Mouse (Mus musculus) thymus, postnatal 10 days (tissue): ENCODE results near the gene Spib.
A peak's percentile ranks its signal among the peaks of the same experiment; 100 is the strongest.

Experiments
- DNase-seq, 2 experiments: peaks; one replicate each; pipeline ENCODE4 v3.0.0; 2021; ENCODE audit warnings: low spot score in 2 of 2

Gene Spib

DNA sequence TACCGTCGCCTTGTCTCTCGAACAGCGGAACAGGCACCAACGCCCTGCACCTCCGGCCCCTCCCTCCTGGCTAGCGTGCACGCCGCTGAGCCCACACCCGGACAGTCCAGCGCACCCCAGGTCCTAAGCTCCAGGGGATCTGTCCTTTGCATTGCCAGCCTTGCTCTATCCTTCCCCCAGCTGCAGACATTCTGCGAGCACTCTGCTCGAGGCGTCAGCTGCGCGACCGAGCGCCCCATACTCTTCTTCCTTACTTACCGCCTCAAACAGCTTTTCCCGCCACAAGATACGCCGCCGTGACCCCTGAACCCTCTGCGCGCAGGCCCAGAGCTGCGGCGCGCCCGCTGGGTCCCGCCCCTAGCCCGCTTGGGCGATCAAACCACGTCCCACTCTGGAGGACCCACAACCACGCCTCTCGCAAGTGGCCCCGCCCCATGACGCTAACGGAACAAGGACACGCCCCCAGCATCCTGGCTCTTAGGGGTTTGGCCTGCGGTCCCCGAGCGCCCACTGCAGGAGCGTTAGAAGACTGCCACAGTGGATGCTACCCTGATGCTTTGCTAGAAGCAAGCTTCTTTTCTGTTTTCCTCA is 16.7 kb upstream of the Spib start, which contains the start of gene Pold1:
Gene Pold1 (minus strand): TSS at position 353 of the 591 bp plus-strand sequence.
- peak; percentile 100 for DNase-seq

DNA sequence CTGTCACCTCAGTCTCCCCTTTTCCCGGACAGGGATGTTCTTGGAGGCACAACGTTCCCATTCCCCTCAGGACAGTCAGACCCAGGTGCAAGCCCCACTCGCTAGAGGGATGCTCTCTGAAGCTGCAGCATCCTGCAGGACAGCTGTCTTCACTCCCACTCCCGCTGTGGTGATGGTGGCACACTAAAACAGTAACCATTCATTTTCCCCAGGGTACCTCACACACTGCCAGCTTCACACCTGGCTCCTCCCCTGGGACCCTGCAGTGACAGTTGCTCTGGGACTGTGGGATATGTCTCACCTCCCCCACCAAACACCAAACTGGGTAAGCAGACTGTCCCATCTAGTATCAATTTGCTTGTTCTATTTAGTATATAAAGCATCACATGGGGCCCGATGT is 15.9 kb upstream of the Spib start:
- DNase-seq: no peak

- DNase-seq: no peak
Observed at GRCm38 (mm10) chr7:44547041-44547440, 15.2 kb upstream of the Spib start.

DNA sequence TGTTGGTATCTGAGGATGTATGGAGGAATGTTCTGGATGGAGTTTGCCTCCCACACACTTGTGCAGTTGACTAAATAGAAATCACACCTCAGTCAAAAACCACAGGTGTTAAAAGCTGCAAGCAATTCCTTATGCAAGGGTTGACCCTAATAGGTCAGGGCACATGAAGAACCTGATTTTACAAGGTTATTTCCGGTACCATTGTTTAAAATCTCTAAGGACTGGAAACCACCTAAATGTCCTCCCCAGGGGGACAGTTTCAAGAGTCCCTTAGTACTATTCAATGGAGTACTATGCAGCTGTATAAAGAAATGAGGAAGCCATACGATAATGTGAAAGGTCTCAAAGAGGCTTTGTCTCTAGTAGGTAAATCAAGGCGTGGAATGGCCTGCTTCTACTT is 14.4 kb upstream of the Spib start:
- no peak for DNase-seq

GRCm38 (mm10) chr7:44543071-44543470 is 11.2 kb upstream of the Spib start:
- peak in 1 of 2 experiments; percentile 32 for DNase-seq

DNA sequence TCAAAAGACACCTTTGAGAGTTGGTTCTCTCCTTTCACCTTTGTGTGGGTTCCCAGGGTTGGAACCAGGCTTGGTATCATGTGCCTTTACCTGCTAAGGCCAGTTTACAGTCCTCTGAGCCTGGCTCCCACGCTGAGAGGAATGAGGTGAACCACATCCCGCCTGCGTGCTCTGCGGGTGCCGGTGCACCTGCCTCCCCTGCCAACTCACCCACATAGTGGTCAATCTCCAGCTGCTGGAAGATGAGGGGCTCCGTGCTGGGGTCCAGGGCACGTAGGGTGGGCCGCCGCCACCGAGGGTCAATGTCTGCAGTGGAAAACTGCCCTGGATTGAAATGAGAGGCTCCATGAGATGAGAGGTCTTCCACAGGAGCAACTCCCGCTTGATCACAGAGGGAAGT is 10.7 kb upstream of the Spib start:
- peak in 1 of 2 experiments; percentile 21 for DNase-seq

GRCm38 (mm10) chr7:44538756-44539624 is 7.1 kb upstream of the Spib start:
- no peak for DNase-seq

GRCm38 (mm10) chr7:44537496-44537895 is 5.6 kb upstream of the Spib start:
- no peak for DNase-seq

- no peak for DNase-seq
Observed at GRCm38 (mm10) chr7:44537009-44537408, 5.1 kb upstream of the Spib start.

DNA sequence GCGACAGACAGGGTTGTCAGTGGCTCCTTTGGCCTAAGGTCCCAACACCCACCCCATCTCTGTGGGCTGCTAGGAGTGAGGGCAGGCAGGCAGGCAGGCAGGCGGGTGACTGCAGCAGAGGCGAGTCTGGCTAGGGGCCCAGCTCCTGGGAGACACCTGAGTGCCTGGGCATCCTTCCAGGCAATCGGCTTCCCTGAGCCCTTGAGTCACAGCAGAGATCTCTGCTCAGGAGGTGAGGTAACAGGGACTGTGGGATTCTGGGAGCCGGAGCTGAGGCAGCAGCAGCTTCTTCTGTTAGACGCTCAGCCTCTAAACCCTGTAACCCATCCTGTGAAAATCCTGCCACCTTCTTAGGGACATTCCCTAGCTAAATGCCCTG is 4.7 kb upstream of the Spib start:
- DNase-seq: no peak

DNA sequence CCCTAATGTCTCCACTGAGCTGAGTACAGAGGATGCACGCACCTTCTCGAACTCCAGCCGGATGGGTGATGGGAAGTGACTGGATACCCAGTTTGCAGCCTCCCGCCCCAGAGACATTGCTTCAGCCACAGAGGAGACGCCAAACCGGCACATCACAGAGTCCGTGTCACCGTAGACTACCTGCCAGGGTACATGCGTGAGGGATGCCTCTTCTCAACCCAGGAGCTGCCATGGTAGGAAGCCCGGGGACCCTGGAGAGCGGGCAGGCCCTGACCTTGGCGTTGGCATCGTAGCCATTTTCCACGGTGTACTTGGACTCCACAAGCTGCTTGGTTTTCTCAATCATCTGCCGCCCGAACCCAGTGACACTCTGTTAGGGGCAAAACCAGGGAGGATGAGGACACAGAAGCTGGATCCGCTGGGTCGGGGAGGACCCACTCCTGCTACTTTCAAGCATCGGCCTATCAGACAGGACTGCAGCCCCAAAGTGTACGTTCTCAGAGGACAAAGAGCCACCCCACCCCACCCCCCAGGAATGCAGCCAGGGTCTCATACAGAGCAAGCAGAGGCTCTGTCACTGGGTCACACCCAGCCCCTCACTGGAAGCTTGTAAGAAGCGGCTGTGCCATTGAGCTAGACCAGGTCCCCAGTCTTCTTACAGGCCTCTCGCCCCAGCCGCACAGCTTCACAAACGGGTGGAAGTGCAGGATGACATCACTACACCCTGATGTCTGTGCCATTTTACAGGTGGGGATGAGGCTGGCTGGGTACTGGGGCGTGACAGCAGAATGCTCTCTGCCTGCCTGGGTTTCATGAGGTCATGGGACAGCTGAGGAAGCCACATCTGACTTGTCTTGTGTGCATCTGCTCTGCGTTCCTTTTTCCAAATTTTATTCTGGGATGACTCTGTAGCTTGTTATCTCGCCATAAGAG is 4.1 kb upstream of the Spib start:
- DNase-seq: no peak

DNA sequence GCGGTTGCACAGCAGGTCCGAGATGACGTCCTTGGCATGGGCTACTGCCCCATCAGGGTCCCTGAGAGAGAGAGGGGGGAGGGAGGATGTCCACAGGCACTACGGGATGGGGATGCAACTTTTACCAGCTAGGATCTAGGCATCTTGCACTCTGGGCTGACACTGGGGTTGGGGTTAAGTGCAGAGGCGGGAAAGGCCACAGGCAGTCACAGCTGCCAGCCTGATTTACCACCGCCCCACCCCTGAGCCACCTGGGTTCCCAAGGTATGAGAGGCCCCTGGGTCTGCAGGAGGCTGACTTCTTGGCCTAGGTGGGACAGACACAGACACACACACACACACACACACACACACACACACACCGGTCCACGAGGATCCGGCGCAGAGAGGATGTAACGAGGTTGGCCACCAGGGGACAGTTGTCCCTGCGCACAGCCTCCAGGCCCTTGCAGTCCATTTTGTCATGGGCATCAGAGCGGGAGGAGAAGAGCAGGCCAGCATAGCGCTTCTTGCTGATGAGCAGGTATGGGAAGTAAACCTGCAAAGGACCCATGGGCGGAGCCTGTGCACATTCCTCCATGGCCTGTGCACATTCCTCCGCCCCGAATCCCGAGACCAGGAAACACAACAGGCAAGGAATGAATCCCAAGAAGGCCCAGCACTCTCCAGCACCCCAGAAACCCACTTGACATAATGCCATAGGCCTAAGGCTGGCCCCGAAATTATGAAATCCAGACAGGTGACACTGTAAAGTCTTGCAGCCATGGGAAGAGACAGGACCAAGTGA is 3.0 kb upstream of the Spib start:
- DNase-seq: no peak

GRCm38 (mm10) chr7:44534242-44534641 is 2.4 kb upstream of the Spib start:
- DNase-seq: no peak

GRCm38 (mm10) chr7:44533746-44534045 is 1.8 kb upstream of the Spib start:
- no peak for DNase-seq

GRCm38 (mm10) chr7:44532918-44533745 is 1.3 kb upstream of the Spib start:
- DNase-seq: no peak

DNA sequence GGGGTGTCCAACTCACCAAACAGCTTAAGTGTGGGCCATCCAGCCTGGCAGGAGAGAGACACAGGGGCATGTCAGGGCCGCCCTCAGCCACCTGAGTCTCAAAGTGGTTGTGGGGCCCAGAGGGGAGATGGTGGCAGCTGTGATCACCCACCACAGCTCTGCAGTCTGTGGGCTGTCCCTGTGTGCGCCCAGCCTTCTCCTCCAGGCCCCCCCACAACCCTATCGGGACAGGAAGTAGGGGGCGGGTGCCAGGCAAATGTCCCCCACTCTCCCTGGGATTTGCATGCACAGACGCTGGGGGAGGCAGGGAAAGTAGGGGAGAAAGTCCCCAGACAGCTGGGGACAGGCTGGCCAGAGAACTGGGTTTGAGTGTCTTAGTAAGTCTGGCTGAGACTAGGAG is 664 bp downstream of the Spib start:
- DNase-seq: no peak

DNA sequence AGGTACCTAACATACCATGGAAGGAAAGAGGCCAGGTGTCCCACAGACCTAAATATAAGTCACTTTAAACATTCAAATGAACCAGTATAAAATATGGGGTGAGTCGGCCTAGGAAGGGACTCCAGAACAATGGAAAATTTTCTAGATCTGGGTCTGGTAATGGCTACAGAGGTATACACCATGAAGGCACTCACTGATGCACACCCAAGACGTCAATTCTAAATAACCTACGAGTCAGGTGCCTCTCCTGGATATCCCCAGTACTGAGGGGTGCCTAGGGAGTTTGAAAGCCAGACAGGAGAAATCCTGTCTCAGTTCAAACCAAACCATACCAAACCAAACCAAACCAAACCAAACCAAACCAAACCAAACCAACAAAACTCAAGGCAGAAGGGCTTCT is 1.4 kb downstream of the Spib start:
- DNase-seq: no peak

DNA sequence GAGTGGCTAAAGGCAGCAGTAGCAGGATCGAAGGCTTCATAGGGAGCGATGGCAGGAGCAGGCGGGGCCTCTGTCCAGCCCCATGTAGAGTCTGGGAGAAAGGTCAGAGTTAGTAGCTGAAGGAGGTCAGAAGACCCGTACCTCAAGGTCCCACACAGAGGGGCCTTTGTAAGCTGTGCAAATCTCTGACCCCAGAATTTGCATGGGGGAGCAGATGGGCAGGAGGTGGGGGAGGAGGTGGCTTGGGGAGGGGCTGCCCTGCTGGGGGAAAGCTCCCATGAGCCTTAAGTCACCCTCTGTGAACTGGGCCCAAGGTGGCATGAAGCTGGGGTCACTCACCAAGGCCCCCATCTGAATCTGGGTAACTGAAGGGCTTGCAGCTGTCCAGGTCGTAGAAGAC is 2.4 kb downstream of the Spib start:
- DNase-seq: no peak

GRCm38 (mm10) chr7:44527483-44528398 is 4.1 kb downstream of the Spib start:
- DNase-seq: peak; percentile 79 to 90
